ENCODE assay signal across 30 mouse cellular contexts in the genomic region with DNA sequence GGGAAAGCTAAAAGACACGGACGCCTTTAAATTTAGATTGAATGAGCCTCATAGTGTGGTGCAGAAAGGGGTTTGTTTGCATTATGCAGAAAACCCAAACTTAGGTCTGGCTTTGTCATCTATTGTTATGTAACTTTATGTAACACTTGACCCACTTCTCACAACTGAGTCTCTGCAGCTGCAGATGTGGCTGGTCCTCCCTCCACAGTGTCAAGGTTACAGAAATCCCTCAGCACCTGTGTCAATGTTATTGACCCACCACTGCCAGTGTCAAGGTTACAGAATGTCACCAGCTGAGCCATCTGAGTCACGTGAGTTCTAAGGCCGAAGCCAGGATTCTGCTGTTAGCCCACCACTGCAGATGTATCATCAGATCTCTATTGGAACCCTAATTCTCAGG. TPM values are rescaled to one million over a fixed set of nuclear protein-coding genes. Genes with fewer than 3 reads are reported as not detected.
A peak's percentile ranks its signal among the peaks of the same experiment; 100 is the strongest.
DNase-seq lines count a peak whose midpoint lies in the region; ATAC-seq and TF ChIP-seq lines count a peak whose summit lies in the region.
"Had no signal": no experiment of that assay in that cellular context is flagged by ENCODE, and none has a peak within 500 bp of the region (broad histone marks: within the 10 kb centered on the region; RNA-seq: fewer than 3 reads in every experiment).

No protein-coding gene starts in this region.

- WGBS in forebrain, embryonic 10.5 days, result 91% methylated on average over 4 of the region's 4 CpGs
- 83% methylated on average over 4 of the region's 4 CpGs for WGBS in forebrain, embryonic 11.5 days
- WGBS in limb, embryonic 10.5 days, result 85% methylated on average over 4 of the region's 4 CpGs
- WGBS in hindbrain, postnatal 0 days, result 84% methylated on average over 4 of the region's 4 CpGs

- H3K27ac ChIP-seq in forebrain, embryonic 10.5 days, result no peak overlapping the region
- H3K27ac ChIP-seq in forebrain, embryonic 11.5 days (ENCODE audit: low read depth, low read length), result no peak overlapping the region
- no peak overlapping the region for H3K27ac ChIP-seq in limb, embryonic 10.5 days
- no peak overlapping the region for H3K27ac ChIP-seq in hindbrain, postnatal 0 days
- H3K27ac ChIP-seq: embryonic facial prominence, embryonic 13.5 days; gastrocnemius, adult 2 months; heart, embryonic 15.5 days; hindbrain, embryonic 14.5 days had no signal

- no peak for ATAC-seq in forebrain, embryonic 11.5 days (replicated peaks; ENCODE audit: low FRiP score)
- ATAC-seq in hindbrain, postnatal 0 days, result no peak
- ATAC-seq: forebrain, embryonic 14.5 days; forebrain, postnatal 0 days; intestine, postnatal 0 days had no signal

- no peak overlapping the region for H3K4me2 ChIP-seq in forebrain, embryonic 11.5 days (ENCODE audit: low read depth, low read length, severe bottlenecking)
- H3K4me2 ChIP-seq in hindbrain, postnatal 0 days (ENCODE audit: low read depth, low read length), result no peak overlapping the region
- H3K4me2 ChIP-seq: embryonic facial prominence, embryonic 13.5 days; heart, embryonic 12.5 days; heart, embryonic 15.5 days; hindbrain, embryonic 14.5 days had no signal

- peak; percentile 4 for DNase-seq in forebrain, embryonic 10.5 days (ENCODE audit: extremely low spot score, low spot score)
- no peak for DNase-seq in forebrain, embryonic 11.5 days (ENCODE audit: low spot score)
- DNase-seq in ES-CJ7 (ENCODE audit: low read depth, low spot score) (peak; percentile 33), ZHBTc4 (ENCODE audit: low read depth, low spot score) (peak; percentile 36)
- DNase-seq in limb, embryonic 10.5 days (ENCODE audit: low spot score), result peak; percentile 11
- DNase-seq in lung, postnatal 10 days, result no peak
- DNase-seq in hindbrain, postnatal 0 days (ENCODE audit: low spot score), result no peak
- DNase-seq: adrenal gland, adult 2 months; adrenal gland, postnatal 25 days; B cell, adult 2 months; cerebellum, adult 18-20 months; cerebellum, adult 9-10 months; cerebellum, postnatal 14 days; forebrain, postnatal 0 days; gastrocnemius, adult 2 months; gastrocnemius, postnatal 14 days; heart, adult 18-20 months; heart, postnatal 10 days; heart, postnatal 4 days; kidney, adult 2 months had no signal

- no peaks in the 10 kb centered on the region for H3K27me3 ChIP-seq in forebrain, embryonic 10.5 days (ENCODE audit: poor library complexity, severe bottlenecking)
- no peaks in the 10 kb centered on the region for H3K27me3 ChIP-seq in forebrain, embryonic 11.5 days (ENCODE audit: control insufficient read depth, insufficient read depth, low read length)
- no peaks in the 10 kb centered on the region for H3K27me3 ChIP-seq in limb, embryonic 10.5 days (ENCODE audit: low read depth, poor library complexity, severe bottlenecking)
- H3K27me3 ChIP-seq in hindbrain, postnatal 0 days (ENCODE audit: insufficient read depth, low read length), result no peaks in the 10 kb centered on the region
- H3K27me3 ChIP-seq: CH12.LX; embryonic facial prominence, embryonic 13.5 days; heart, embryonic 12.5 days; heart, embryonic 15.5 days had no signal

- H3K9me3 ChIP-seq in forebrain, embryonic 10.5 days, result no peaks in the 10 kb centered on the region
- no peaks in the 10 kb centered on the region for H3K9me3 ChIP-seq in forebrain, embryonic 11.5 days (ENCODE audit: control insufficient read depth, low read length)
- H3K9me3 ChIP-seq in limb, embryonic 10.5 days (replicated peaks), result no peaks in the 10 kb centered on the region
- no peaks in the 10 kb centered on the region for H3K9me3 ChIP-seq in hindbrain, postnatal 0 days (ENCODE audit: low read length)
- H3K9me3 ChIP-seq: embryonic facial prominence, embryonic 13.5 days; heart, embryonic 15.5 days had no signal

- no peaks in the 10 kb centered on the region for H3K4me1 ChIP-seq in forebrain, embryonic 10.5 days
- no peaks in the 10 kb centered on the region for H3K4me1 ChIP-seq in forebrain, embryonic 11.5 days (replicated peaks; ENCODE audit: control insufficient read depth, insufficient read depth, low read length)
- H3K4me1 ChIP-seq in limb, embryonic 10.5 days, result no peaks in the 10 kb centered on the region
- H3K4me1 ChIP-seq in hindbrain, postnatal 0 days (ENCODE audit: insufficient read depth, low read length), result no peaks in the 10 kb centered on the region
- H3K4me1 ChIP-seq: embryonic facial prominence, embryonic 13.5 days; heart, embryonic 12.5 days; heart, embryonic 15.5 days had no signal

- H3K36me3 ChIP-seq in forebrain, embryonic 10.5 days (replicated peaks), result no peaks in the 10 kb centered on the region
- H3K36me3 ChIP-seq in forebrain, embryonic 11.5 days (ENCODE audit: control insufficient read depth, insufficient read depth, low read length), result no peaks in the 10 kb centered on the region
- H3K36me3 ChIP-seq in limb, embryonic 10.5 days, result no peaks in the 10 kb centered on the region
- H3K36me3 ChIP-seq in hindbrain, postnatal 0 days (ENCODE audit: insufficient read depth, low read length), result no peaks in the 10 kb centered on the region
- H3K36me3 ChIP-seq: embryonic facial prominence, embryonic 13.5 days; heart, embryonic 12.5 days; heart, embryonic 15.5 days had no signal

- TF ChIP-seq CTCF in hindbrain, postnatal 0 days (IDR thresholded peaks at IDR 0.05; ENCODE audit: low read depth), result no peak

- H3K4me3 ChIP-seq in forebrain, embryonic 10.5 days, result no peak overlapping the region
- H3K4me3 ChIP-seq in forebrain, embryonic 11.5 days (ENCODE audit: low read depth, low read length), result no peak overlapping the region
- H3K4me3 ChIP-seq in limb, embryonic 10.5 days, result no peak overlapping the region
- H3K4me3 ChIP-seq in hindbrain, postnatal 0 days (ENCODE audit: low read length), result no peak overlapping the region
- H3K4me3 ChIP-seq: embryonic facial prominence, embryonic 13.5 days; erythroblast, embryonic 14.5 days; gastrocnemius, adult 2 months; heart, embryonic 12.5 days; heart, embryonic 15.5 days had no signal

- no peak overlapping the region for H3K9ac ChIP-seq in forebrain, embryonic 11.5 days (ENCODE audit: low read length)
- no peak overlapping the region for H3K9ac ChIP-seq in hindbrain, postnatal 0 days (replicated peaks; ENCODE audit: low read length)
- H3K9ac ChIP-seq: embryonic facial prominence, embryonic 13.5 days; forebrain, postnatal 0 days; heart, embryonic 12.5 days; heart, embryonic 15.5 days; hindbrain, embryonic 14.5 days had no signal

RNA-seq across cellular contexts. Expression of a gene that starts 51.3 kb away (rescaled TPM):
- 2.2 and 3.1 TPM in 2 replicates for polyA plus RNA-seq in forebrain, embryonic 10.5 days (2016; fragmentation: Nextera tagmentation; extraction: Ambion mirVana)
- polyA plus RNA-seq in forebrain, embryonic 11.5 days (2014; fragmentation: Nextera tagmentation; extraction: Ambion mirVana), result 8.3 and 10.7 TPM in 2 replicates
- polyA plus RNA-seq in limb, embryonic 10.5 days (2016; fragmentation: Nextera tagmentation; extraction: Ambion mirVana), result 0.11 and 0.14 TPM in 2 replicates
- 111 and 122 TPM in 2 replicates for total RNA-seq in hindbrain, postnatal 0 days (2014; rRNA removed)
- 8.5 and 9.1 TPM in 2 replicates for polyA plus RNA-seq in hindbrain, postnatal 0 days (2015; fragmentation: Nextera tagmentation; extraction: Ambion mirVana)
- total RNA-seq: common myeloid progenitor, adult 5-6 weeks; MEL had no signal
- polyA plus RNA-seq: erythroblast, embryonic 14.5 days had no signal

Comparison
In these comparisons a context has a peak if more than half of its experiments do, and no peak if none do; other contexts are left out.
1. DNase-seq: peak in forebrain, embryonic 10.5 days (single experiment), ES-CJ7 (single experiment), ZHBTc4 (single experiment) and limb, embryonic 10.5 days (single experiment); none in forebrain, embryonic 11.5 days (single experiment), lung, postnatal 10 days (single experiment) and hindbrain, postnatal 0 days (single experiment).